Mouse (Mus musculus): ENCODE measurements around the gene Gtf2ird2. TPM values are rescaled to one million over a fixed set of nuclear protein-coding genes. Genes with fewer than 3 reads are reported as not detected.
A peak's percentile ranks its signal among the peaks of the same experiment; 100 is the strongest.

Gene Gtf2ird2
- total RNA-seq, 2 experiments from 2014 or later, result 8.1 to 9.3 TPM

DNA sequence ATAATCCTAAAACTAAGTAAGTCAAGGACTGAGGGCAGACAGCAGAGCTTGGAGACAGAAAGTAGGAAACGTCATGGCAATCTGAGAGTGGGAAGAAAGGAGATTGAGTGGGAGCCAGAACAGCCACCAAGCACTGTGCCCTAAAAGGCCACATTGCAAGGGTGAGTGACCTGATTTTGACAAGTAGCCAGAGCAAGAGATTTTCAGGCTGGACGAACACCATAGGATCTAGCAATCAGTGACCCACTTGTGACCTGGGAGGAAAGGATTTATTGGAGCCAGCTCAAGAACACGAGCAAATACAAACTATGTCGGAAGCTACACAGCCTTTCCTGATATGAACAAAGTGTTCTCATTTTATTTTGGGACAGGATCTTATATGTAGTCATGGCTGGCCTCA, 1.1 kb upstream of the Gtf2ird2 start:
- peak; percentile 51 to 53 for DNase-seq

DNA sequence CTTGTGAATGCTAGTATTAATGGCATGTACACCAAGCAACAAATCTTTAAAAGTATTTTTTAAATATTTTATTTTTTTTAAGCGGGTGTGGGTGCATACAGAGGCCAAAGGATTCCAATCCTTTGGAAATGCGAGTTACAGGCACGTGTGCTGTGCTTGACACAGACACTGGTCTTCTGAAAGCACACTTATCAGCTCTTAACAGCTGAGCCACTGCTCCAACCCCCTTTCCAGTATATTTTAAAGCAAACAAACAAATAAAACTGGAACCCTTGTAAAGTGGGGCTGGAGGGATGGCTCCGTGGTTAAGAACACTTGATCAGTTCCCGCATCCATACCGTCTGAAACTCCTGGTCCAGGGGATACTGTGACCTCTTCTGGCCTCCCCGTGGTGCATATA, 657 bp upstream of the Gtf2ird2 start:
- DNase-seq, result no peak

DNA sequence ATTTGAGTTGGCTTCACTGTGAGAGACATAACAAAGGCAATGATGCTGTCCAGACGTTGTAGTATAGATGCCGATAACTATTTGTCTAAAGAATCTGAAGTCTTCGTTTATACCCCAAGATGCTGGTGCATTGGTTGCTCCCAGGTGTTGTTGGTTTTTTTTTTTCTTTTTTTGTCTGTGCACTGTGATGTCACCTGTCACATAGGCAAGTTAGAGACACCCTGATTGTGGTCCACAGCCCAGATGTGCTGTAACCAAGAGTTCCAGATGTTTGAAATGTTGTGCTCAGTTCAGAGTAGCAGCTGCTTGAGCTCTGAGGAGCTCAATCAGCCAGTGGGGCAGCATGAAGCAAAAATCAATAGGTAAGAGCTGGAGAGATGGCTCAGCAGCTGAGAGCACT, 2.2 kb downstream of the Gtf2ird2 start:
- DNase-seq, result no peak

DNA sequence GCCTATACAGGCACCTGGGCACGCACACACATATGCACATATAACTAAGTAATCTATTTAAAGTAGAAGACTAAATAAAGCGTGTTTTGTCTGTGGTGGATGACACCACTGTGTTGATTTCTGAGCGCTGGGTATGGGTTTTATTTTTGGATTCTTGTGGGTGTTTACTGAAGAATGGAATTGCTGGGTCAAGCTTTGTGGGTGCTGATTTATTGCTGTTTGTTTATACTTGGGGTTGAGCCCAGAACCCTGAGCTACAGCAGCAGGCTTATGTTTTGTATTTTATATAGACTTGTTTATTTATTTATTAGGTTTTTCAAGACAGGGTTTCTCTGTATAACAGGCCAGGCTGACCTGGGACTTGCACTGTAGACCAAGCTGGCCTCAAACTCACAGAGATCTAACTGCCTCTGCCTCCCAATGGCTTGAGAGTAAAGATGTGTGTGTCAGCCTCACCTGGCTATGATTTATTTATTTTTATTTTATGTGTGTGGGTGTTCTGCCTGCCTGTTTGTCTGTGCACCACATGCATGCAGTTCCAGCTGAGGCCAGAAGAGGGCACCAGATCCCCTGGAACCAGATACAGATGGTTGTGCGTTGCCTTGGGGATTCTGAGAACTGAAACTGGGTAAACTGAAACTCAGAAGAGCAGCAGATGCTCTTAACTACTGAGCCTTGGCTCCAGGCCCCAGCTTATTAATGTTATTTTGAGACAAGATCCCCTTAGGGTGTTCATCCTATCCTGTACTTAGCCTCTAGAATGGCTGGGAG, 3.3 kb downstream of the Gtf2ird2 start:
- DNase-seq, result peak; percentile 56 to 68

DNA sequence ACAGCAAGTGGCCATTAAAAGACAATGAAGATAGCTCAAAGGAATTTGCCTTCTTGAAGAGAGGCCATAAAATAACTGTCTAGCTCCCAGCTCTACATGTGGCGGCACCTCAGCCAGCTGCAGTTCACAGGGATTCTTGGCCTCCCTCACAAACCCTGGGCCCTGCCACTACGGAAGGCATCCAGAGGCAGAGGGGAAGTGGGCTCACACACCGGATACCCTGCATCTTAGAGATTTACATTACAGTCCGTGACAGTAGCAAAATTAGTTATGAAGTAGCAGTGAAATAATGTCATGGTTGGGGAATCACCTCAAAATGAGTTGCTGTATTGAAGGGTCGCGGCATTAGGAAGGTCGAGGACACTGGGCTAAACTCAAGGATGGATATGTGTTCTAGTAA, 4.8 kb downstream of the Gtf2ird2 start:
- DNase-seq, result no peak

DNA sequence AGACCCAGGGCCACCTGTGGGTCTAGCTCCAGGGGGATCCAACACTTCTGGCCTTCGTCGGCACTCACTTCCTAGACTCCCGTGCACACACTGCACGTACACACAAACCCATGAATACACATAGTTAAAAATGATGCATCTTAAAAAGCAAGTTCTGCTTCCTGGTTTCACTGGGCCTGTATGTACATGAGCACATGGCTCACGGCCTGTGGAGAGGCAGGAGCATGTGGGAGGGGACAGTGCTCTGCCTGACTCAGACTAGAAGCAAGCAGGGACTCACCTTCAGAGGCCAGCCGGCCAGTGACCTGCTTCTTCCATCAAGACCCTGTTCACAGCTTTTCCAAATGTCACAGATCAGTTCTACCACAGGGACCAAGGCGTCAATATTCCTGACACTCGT, 9.8 kb downstream of the Gtf2ird2 start:
- no peak for DNase-seq

DNA sequence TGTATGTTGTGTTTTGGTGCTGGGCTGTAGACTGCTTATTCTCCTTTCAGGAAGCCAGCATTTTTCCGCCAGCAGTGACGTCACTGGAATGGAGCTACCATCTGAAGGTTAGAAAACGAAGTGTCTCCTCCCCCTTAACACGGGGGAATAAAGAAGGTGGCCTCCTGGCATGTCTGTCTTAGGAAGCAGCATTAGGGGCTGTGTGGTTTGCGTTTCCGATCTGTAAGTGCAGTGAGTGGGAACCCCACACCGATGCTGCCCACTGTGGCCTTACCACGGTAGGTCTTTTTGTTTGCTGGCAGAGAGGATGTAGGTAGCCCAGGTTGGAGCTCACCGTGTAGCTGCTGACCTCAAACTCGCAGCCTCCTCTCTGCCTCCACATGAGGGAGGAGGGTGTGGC, 22.9 kb downstream of the Gtf2ird2 start:
- DNase-seq, result no peak

DNA sequence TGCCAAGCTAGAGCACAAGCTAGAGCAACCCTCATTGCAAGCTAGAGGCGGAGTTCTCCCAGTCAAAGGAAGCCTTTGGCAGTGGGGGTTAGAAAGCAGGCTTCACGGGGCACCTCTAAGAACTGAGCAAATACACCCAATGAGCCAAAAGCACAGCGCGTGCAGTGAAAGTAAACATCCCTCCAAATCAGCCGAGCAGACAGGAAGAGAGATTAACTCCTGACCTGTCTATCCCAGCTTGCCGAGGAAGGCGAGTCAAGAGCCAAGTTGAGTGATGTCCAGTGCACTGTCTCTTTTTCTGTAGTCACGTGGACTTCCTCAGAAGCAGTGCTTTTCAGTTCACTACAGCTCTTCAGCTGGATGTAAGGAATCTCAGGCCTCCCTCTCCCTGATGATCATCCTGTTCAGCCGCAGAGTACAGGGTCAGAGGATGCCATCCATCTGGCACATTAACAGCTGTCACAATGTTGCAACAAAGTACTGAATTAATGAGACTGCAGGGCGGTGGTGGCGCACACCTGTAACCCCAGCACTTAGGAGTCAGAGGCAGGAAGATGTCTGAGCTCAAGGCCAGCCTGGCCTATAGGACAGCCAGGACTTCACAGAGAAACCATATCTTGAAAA, 26.2 kb downstream of the Gtf2ird2 start:
- no peak for DNase-seq

DNA sequence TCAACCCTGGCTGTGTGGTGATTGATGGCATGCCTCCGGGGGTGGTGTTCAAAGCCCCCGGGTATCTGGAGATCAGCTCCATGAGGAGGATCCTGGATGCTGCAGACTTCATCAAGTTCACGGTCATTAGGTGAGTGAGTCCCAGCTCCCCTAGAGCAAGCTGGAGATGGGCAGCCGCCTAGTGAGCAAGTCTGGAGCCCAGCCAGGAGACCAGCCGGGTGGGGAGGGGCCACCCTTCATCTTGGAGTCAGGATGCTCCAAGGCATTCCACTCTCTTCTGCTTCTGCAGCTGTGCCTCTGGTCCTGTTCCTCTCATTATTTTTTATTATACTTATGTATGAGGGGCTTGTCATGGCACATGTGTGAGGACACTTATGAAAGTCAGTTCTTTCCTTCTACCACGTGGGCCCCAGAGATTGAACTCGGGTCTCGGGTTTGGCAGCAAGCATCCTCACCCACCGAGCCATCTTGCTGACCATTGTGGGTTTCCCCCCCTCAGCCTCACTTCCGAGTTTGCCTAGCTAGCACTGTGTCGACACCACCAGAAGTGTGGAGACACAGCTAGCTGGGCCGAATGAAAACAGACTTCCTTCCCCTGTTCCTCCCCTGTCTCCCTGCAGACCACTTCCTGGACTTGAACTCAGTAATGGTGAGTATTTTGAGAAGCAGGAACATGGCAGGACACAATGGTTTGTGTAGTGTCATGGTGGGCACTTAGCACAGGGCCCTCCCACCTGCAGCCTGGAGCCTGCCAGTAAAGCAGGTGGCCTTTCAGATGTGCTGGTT, 30.4 kb downstream of the Gtf2ird2 start:
- DNase-seq, result no peak

DNA sequence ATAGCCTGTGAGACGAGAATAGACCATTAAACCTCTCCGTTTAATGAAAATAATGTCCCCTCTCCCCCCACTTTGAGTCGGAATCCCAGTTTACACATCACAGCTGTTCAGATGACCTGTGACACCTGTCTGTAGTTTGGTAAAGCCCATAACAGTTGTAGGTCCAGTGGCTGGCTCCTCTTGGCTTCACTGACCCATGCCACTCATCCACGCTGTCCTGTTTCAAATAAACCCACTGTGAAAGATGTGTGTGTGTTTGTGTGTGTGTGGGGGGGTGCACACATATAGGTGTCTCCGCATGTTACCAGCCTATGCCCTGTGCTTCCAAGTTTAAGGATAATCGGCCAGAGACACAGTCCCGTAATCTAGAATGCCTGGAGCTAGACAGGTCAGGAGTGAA, 34.1 kb downstream of the Gtf2ird2 start:
- no peak for DNase-seq

DNA sequence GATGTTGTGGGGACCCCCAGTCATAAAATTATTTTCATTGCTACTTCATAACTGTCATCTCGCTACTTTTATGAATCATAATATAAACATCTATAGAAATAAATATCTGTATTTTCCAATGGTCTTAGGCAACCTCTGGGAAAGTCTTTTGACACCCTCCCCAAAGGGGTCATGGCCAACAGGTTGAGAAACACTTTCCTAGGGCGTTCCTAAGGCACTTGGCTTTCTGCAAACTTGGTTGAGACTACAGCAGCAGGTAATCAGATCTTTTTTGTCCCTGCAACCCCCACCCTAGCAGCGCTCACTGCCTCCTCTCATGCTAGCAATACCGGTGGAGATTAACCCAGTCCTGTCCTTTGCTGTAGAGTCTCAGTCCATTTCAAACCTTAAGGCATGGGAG, 37.5 kb downstream of the Gtf2ird2 start:
- no peak for DNase-seq

DNA sequence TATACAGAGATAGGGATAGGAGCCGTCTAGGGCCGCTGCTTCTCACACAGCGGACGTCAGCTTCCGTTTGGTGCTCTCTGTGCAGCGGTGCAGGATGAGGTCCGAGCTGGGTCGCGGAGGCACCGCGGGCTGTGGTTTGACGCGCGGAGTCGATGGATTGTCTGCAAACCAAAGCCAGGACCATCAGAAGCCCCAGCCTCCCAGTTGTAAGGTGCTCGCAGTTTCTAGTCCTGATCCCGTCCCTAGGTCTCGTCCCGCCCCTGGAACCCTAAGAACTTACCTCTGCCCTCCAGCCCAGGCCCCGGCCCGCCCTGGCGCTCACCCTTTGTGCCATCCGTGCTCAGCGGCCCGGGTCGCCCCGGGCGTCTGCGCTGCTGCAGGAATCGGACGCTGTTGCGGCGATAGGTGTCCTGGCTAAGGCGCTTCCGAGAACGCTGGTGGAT, 37.9 kb downstream of the Gtf2ird2 start:
- no peak for DNase-seq

DNA sequence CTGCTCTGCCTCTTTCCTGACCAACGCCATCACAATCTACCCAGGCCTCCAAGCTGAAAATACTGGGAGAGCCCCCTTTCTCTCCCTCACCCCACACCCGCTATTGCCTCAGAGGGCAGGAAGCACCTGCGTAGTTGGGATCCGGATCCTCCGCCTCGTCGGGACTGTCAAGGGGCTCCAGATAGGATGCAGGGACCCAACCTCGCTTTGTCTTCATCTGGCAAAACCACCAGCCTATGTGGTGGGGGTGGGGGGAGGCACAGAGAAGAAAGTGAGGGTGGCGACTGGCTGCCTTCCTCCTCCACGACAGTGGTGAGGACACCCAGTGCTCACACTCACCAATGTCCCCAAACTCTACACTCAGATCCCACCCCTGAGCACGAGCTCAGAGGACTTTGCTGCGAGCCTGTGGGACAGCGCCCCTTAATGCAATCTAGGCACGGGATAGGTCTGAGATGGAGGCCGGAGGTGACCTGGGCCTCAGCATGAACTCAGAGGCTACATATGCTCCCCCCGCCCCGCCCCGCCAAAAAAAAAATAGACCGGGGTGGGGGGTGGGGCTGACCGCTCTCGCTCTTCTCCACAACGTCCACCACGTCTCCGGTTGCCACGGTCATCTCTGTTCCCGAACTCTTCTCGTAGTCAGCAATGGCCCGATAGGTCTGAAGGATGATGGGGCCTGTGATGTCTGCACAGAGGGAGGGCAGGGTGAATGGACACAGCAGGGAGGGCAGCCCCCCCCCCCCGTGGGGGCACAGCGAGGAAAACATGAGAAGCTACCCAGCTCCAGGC, 41.5 kb downstream of the Gtf2ird2 start:
- DNase-seq, result no peak

DNA sequence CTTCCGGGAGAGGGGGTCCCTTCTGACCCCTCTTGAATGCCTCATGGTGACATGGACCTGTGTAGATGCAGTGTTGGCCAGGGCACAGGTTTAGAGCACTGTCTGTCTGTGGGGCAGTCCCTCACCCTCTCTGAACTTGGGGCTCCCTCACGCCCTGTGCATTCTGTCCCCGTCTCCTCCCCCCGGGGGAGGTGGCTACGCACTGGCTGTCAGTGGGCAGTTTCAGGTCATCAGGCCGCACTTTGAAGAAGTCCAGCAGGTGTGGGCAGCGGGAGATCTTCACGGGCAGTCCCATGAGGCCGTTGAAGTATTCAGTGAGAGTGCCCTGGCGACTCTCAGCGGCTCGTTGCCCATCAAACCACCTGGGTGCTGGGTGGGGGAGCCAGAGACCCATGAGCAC, 43.1 kb downstream of the Gtf2ird2 start:
- no peak for DNase-seq

DNA sequence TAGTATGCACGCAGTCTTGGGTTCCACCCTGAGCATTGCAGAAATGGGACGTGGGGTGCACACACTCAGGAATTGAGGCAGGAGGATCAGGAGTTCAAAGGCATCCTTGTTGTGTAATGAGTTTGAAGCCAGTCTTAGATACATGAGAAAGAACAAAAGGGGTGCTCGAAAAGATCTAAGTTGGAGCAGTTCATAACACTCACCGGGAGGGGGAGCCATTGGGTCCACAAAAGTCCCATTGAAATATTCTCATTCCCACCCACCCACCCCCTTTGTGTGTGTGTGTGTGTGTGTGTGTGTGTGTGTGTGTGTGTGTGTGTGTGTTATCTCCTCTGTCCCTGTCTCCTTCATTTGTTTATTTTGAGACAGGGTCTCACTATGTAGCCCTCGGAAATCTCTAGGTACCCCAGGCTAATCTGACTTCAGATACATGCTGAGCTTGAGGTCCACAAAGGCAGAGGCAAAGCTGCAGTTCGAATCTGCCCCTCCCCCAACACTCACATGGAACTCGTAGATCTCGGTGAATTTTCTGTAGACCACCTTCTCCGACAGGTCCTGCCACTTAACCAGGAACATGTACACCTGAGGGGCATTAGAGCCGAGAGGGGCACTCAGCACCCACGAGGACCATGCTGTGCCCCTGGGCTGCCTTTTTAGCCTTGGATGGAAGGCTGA, 43.9 kb downstream of the Gtf2ird2 start:
- DNase-seq, result no peak

DNA sequence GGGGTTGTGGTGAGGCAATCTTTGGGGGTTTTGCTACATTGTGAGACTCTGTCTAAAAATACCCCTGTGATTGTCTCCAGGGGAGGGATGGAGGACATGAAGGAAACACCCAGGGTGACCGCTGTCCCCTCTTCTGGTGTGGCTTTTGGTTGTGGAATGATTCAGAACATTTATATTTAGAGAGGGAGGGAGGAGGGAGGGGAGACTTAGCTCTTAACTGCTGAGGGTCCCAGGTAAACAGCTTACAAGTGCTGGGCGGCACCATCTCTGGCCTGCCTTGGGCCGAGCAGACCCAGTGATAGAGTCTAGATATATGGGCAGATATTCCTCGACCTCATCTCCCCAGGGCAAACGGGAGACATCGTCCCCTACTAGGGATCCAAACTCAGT, 44.4 kb downstream of the Gtf2ird2 start:
- DNase-seq, result no peak

DNA sequence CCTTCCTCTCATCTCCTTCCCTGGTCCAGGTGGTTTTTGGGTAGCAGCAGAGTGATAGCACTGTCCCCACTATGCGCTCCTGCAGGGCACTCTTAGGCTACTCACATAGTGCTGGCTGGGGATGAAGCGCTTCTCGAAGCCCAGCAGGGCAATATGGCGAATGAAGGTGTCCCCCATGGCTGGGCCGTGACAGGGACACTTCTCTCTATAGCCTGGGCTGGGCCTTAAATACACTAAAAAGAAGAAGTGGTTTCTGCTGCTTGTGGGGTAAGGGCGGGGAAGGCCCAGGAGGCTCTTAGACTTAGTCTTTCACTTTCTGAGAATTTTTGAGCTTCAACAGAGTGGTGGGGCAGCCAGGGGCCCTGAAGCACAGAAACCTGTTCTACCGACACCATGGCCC, 45.6 kb downstream of the Gtf2ird2 start, which contains the start of gene Ncf1:
Gene Ncf1 (minus strand): TSS at position 235 of the 400 bp plus-strand sequence.
- no peak for DNase-seq

DNA sequence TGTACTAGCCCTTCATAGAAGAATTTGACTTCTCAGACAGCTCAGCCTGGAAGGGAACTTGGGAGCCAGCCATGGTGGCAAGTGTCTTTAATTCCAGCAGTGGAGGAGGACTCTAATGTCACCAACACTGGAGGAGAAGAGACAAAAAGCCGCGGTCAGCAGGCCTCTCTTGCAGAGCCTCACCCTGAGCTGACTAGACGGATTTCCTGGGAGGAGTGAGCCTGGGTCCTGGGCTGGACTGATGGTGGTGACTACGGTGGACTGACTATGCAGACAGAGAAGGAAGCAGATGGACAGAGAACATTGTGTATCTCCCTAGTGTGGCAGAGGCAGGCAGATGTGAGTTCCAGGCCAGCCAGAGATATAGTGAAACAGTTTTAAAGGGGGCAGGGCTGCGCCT, 47.6 kb downstream of the Gtf2ird2 start:
- DNase-seq, result peak; percentile 42 to 44

DNA sequence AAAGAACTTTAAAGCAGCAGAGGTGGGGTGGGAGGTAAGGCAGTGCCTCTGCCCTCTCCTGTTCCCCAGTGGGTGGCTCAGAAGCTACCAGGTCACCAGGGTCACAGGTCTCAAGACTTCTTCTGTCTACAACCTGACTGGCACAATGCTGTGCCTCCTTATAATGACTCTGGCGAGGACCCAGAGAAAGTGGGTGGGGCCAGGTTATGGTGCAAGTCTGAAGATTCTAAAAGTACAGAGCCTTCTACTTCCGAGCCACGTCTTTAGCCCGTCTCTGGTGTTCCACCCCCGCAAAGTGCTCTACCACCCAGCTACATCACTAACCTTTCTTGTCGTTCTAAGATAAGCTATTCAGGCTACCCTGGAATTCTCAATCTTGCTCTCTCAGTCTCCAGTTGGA, 48.3 kb downstream of the Gtf2ird2 start:
- peak in 1 of 2 experiments; percentile 36 for DNase-seq

DNA sequence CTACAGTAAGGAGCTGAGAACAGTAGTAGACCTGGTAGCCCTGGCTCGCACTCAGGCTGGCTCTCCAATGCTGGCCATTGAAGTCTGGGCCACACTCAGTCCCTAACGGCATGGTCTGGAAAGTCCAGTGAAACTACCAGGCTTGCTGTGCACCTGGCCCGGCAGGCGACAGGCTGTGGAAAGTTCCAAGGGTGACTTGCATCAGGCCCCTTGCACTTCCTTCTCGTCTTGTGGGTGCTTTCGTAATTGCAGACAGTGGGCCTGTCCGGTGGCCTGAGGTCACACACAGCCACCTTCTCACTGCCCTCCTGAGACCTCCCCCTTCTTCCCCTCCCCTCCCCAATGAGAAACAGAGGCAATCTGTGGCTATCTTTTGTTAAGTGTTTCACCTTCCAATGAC, 48.7 kb downstream of the Gtf2ird2 start:
- DNase-seq, result peak; percentile 48 to 60

DNA sequence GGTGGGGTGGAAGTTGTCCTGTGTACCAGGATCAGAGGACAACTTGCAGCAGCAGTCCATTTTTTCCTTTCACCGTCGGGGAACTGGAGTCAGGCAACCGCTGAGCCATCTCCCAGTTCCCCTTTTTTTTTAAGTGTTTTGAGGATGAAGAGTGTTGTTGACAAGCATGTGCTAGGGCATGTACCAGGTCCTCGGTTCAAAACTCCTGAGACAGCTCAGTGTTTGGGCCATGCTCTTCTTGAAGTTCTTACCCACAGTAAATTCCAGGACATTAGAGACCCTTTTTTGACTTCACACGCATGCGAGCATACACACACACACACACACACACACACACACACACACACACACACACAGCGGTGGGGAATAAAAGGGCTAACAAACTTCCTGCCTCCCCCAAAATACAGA, 49.4 kb downstream of the Gtf2ird2 start:
- DNase-seq, result no peak

DNA sequence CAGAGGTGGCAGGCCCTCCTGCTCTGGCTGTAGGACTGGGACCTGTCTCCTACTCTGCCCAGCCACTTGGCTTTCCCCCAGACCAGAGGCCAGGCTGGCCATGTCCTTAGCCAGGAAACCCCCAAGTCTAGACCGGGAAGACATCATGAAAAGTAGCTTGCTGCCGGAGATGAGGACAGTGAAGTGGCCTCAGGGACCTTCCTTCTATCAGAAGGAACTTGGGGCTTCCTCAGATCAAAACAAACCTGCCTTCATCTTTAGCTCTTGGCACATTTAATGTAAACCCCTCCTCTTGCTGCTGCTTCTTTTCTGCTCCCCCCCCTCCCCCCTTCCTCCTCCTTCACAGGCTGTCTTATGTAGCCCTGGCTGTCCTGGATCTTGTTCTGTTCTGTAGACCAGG, 50.4 kb downstream of the Gtf2ird2 start:
- DNase-seq, result no peak
